ENCODE assay signal across 34 mouse cellular contexts in genomic region chr11:103714074-103714473, GRCm38 (mm10). TPM values are rescaled to one million over a fixed set of nuclear protein-coding genes. Genes with fewer than 3 reads are reported as not detected.
"Had no signal": no experiment of that assay in that cellular context is flagged by ENCODE, and none has a peak within 500 bp of the region (broad histone marks: within the 10 kb centered on the region; RNA-seq: fewer than 3 reads in every experiment).

No protein-coding gene starts in this region.

- H3K4me2 ChIP-seq: heart, embryonic 11.5 days; heart, embryonic 12.5 days; heart, embryonic 13.5 days; heart, embryonic 15.5 days; hindbrain, embryonic 12.5 days; hindbrain, embryonic 13.5 days; hindbrain, embryonic 14.5 days; hindbrain, embryonic 15.5 days; kidney, embryonic 15.5 days had no signal

- H3K36me3 ChIP-seq: heart, embryonic 10.5 days; heart, embryonic 12.5 days; heart, embryonic 13.5 days; heart, embryonic 15.5 days; hindbrain, embryonic 10.5 days; hindbrain, embryonic 13.5 days; hindbrain, embryonic 15.5 days; kidney, embryonic 15.5 days had no signal

- H3K4me3 ChIP-seq: heart, adult 2 months; heart, embryonic 10.5 days; heart, embryonic 12.5 days; heart, embryonic 13.5 days; heart, embryonic 15.5 days; hindbrain, embryonic 10.5 days; hindbrain, embryonic 12.5 days; hindbrain, embryonic 13.5 days; hindbrain, embryonic 15.5 days; kidney, embryonic 15.5 days; layer of hippocampus, adult 2 months; left cerebral cortex, adult 2 months had no signal

- H3K27me3 ChIP-seq: heart, embryonic 15.5 days; hindbrain, embryonic 12.5 days; hindbrain, embryonic 13.5 days; hindbrain, embryonic 15.5 days had no signal

- ATAC-seq: hindbrain, embryonic 16.5 days; hindbrain, postnatal 0 days; inflammation-experienced regulatory T-cells, adult 6 months; intestine, embryonic 16.5 days had no signal

- H3K9me3 ChIP-seq: heart, embryonic 10.5 days; heart, embryonic 12.5 days; heart, embryonic 13.5 days; heart, embryonic 15.5 days; hindbrain, embryonic 10.5 days; hindbrain, embryonic 13.5 days; hindbrain, embryonic 15.5 days; kidney, embryonic 15.5 days had no signal

- H3K4me1 ChIP-seq: heart, embryonic 13.5 days; hindbrain, embryonic 12.5 days; hindbrain, embryonic 13.5 days; hindbrain, embryonic 15.5 days had no signal

- H3K27ac ChIP-seq: heart, adult 2 months; heart, embryonic 10.5 days; heart, embryonic 13.5 days; heart, embryonic 15.5 days; hindbrain, embryonic 10.5 days; hindbrain, embryonic 12.5 days; hindbrain, embryonic 13.5 days; hindbrain, embryonic 14.5 days; hindbrain, embryonic 15.5 days; hindbrain, postnatal 0 days; kidney, embryonic 15.5 days; kidney, postnatal 0 days; layer of hippocampus, adult 2 months; left cerebral cortex, adult 2 months had no signal

- H3K9ac ChIP-seq: heart, embryonic 12.5 days; heart, embryonic 13.5 days; heart, embryonic 15.5 days; hindbrain, embryonic 12.5 days; hindbrain, embryonic 13.5 days; hindbrain, embryonic 14.5 days; hindbrain, embryonic 15.5 days; kidney, embryonic 15.5 days had no signal

- DNase-seq: heart, adult 18-20 months; heart, adult 2 months; heart, postnatal 10 days; heart, postnatal 14 days; heart, postnatal 36 days; heart, postnatal 4 days; kidney, postnatal 14 days; kidney, postnatal 4 days; layer of hippocampus, adult 9-11 months; layer of hippocampus, postnatal 36 days had no signal

RNA-seq across cellular contexts. Expression of gene Wnt9b, which starts 35.5 kb away (rescaled TPM):
- polyA plus RNA-seq: inflammation-experienced regulatory T-cells, adult 6 months; intestine, embryonic 14.5 days had no signal

RNA-seq across cellular contexts. Expression of gene Wnt3, which starts 59.9 kb away (rescaled TPM):
- polyA plus RNA-seq: heart, adult 2 months; heart, embryonic 13.5 days; heart, embryonic 14.5 days; heart, embryonic 16.5 days; heart, postnatal 0 days; kidney, embryonic 14.5 days; kidney, embryonic 16.5 days had no signal
